Mouse (Mus musculus) stomach, postnatal 0 days (tissue): ENCODE measurements around the gene Ccr3.

Experiments
- CTCF ChIP-seq: IDR thresholded peaks from 2 replicates; pipeline ENCODE4 v1.5.1; 2016; ENCODE audit warnings: antibody characterized with exemption, low read depth, mild to moderate bottlenecking, moderate library complexity
- EP300 ChIP-seq: optimal IDR thresholded peaks from 2 replicates; pipeline ENCODE3; 2016; ENCODE audit warnings: antibody characterized with exemption

- TF ChIP-seq CTCF (no peak), EP300 (no peak)
Measured at GRCm38 (mm10) chr9:124040932-124041331, 19.2 kb downstream of the Ccr3 start.
